Mouse (Mus musculus): ENCODE measurements at regions not wholly inside any gene's neighbourhood (a gene's known extent, or its start where the extent isn't known, plus 50 kb on each side); places are given as distances from the start of the nearest gene placed in this dataset.

DNA sequence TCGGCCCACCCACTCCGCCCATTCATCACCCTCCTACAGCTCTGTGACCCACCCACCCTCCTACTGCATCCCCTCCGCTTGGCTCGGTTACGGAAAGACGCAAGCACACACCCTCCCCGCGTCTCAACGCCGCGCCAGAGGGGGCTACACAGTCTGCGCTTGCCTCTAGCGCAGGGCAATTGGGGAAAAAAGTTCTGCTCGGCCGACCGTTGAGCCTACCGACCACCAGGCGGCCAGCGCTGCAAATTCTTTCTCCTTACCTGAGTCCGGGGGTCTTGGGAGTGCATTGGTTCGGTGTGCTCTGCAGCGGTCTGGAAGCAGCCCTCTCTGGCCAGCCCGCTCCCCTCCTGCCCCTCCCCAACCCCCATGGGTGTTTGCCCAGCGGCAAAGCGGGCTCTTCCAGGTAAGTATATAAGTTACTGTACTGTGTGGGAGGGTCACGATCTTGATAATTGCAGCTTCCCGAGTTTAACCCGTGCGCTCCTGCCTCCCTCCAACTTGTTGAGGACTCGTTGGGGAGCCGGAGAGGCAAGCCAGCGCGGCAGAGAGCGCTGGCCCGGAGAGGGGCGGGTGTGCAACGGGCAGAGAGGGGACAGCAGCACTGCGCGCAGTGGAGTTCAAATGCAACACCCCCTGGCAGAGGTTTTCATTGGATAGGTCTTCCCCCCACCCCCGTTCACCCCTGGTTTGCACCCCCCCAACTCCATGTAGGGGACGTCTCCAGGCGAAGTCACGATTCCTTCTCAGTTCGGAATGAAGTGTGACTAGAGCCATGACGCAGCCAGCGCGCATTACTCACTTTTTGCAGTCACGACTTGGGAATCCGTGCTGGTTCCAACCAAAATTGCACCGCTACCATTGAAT lies 85.5 kb upstream of the Hsd17b12 start:
- TF ChIP-seq POLR2A (IDR thresholded peaks at IDR 0.05; ENCODE audit: insufficient read depth, low read depth, low read length): no peak
- TF ChIP-seq CTCF (IDR thresholded peaks at IDR 0.05): no peak
- no peak for TF ChIP-seq EP300 (IDR thresholded peaks at IDR 0.05; ENCODE audit: insufficient read depth, low read depth, low read length)

Data from heart, adult 2 months (tissue).